Mouse (Mus musculus) left cerebral cortex, adult 9 months (tissue): ENCODE measurements around the gene Runx1.

Experiments used
- DNase-seq, 2 experiments: peaks; one replicate each; pipeline ENCODE4 v3.0.0; 2022; ENCODE audit warnings: low spot score in 2 of 2

Runx1 gene

DNA sequence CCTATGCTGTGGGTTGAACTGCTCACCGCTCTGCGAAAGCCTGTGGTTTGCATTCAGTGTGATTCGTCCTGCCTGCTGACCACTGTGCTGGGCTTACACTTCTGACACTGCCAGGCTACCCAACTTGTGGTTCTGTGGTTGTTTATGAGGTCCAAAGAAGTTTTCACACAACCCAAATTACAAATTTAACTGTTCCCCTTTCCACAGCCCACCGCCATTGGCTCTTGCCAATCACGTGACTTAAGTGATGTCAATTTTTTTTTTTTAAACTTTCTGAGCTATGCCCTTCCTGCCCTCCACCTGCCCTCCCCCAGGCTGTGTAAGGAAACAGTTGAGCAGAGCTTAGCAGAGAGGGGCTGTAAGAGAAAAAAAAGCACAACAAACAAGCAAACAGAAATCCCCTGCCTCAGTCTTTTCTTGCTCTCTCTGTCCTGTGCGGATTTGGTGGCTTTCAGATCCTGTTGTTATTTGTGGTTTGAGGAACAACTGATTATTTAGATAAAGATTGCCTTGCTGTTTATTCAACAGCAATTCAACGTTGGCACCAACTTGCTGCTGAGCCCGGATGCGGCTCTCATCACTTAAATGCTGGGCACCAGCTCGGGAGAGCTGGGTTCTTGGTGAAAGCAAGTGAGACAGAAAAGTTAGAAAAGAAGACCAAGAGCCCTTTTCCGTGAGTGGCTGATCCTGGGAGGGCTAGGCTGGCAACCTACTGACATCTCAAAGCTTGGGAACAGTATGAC lies at the start of gene Runx1:
Gene Runx1 (minus strand): TSS at position 242 of the 743 bp plus-strand sequence.
- peak; percentile 20 to 28 for DNase-seq

DNA sequence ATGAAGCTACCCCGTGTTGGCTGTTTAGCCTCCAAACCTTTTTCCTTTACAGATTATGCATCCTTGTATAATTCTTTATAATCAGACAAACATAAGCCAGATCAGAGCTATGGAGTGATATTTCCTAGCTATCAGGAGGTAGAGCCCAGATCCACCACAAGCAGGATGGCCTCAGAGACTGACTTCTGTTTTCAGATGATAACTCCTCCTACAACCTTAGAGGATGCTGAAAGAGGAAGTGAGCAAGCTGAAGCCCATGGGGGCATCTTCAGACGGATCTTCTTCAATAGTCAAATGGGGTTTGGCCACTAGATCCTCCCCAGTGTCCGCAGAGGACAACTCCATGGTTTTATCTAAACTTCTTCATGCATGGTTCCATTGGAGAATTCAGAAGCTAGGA lies 48.1 kb upstream of the Runx1 start:
- DNase-seq: no peak

DNA sequence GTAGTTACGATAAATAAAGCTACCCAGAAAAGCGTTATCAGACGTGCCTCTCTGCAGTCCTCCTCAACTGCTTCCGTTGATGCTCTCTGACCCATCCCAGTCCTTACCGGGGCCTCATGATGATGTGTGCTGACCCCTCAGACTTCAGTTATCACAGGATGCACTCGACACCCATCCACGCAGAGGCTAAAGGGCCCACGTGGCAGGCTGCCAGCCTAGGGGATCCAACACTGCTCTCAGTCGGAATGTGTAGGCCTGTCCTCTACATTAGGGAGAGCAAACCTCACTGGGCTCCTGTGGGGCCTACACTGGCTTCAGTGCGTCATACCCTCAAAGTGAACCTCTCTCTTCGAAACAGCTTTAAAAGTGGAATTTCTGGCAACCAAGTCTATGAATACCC lies 45.8 kb upstream of the Runx1 start:
- no peak for DNase-seq

DNA sequence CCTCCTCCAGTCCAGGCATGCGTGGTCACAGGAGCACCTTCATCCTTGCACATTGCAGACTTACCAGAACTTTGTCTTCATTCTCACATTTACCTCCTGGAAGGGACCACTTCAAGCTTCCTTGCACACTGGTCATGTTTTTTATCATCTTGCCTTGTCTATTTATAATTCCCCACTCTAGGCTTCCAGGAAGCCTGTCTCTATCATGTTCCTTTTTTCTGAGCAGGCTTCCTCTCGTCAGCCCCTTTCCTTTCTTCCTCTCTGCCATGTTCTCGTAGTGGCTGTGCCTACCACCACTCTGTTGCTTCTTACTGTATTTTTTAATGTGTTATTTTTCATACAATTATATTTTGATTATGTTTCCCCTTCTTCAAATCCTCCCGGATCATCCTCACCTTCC lies 42.6 kb upstream of the Runx1 start:
- DNase-seq: no peak

DNA sequence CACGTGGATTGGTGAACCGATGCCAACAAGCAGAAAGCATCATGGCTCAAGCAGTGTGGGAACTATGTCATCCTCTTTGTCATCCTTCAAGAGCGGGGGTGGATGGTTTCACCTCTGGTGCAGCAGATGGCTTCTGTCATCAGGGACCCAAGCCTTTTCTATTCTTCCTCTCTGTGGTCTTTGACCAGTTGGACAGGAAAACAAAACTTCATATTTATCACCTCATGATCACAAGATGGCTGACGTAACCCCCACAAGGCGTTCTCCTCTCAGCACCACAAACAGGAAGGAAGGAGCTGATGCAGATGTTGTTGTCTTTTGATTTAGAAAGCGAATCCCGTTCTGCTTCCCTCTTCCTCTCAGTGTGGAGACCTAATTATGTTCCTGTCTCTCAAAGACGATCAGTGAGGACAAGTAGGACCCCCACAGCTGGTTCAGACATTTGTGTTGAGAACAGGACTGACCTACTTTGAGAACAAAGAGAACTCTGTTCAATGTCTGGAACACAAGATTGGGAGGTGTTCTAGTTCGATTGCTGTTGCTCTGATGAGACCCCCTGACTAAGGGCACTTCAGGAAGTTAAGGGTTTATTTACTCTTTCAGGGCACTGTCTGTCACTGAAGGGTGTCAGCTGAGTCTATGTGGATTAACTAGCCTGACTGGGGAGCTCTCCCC lies 41.4 kb upstream of the Runx1 start:
- DNase-seq: peak in 1 of 2 experiments; percentile 20

DNA sequence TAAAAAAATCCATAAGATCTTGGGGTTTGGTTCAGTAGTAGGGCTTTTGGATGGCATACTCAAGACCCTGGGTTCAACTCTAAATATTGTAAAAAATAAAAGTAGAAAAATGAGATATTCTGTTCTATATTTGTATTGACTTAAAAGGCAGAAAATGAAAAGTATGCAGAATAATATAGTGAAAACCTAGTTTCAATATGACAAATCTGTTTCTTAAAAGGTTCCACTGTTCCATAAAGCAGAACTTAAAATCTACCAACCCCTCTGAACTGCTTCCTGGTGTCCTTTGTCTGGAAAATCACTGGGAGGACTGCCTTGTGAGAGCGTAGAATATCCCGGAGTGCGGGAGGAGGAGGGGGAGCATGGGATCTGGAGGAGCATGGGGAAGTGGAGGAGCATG lies 39.4 kb upstream of the Runx1 start:
- DNase-seq: no peak

DNA sequence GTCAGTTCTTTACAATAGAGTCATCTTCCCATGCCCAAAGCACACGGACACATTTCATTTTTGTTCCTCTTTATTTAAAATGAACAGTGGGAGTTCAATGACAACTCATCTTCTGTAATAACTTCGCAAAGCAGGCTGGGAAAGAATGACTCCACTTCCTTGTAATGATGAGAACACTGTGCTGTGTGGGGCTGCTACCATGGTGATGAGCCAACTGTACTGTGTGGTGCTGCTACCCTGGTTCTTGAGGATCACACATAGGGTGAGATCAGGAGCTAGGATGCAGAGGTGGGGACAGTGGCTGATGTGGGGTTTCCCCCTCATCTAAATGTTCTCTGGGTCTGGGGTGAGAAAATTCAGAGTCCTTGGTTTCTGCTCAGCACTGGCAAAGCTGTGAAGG lies 38.2 kb upstream of the Runx1 start:
- DNase-seq: no peak

DNA sequence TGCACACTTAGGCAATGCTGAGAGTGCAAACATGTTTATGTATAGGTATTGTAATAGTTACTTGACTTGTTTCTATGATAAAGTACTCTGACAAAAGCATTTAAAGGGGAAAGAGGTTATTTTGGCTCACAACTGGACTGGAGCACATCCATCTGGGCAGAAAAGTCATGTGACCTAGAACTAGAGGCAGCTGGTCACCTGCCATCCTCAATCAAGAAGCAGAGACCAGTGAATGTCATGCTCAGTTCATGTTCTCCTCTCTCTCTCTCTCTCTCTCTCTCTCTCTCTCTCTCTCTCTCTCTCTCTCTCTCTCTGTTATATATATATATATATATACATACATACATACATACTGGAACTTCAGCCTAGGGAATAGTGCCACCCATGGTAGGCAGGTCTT lies 37.2 kb upstream of the Runx1 start:
- DNase-seq: no peak

DNA sequence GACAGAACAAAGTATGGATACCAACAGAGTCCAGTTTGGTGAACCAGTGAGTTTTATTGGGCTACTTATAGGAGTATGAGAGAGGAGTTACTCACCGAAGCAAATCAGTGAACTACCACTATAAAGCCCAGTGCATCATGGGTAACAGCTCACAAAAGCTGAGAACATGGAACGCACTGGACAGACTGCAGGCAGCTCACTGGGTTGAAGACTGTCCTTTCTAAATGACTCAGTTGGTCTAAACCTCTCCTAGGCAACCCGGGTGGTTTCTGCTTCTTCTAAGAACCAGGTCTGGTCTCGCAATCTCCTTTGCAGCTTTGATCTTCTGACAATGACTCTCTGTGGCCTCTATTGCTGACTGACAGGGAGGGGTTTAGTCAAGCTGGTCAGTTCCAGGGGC lies 36.5 kb upstream of the Runx1 start:
- no peak for DNase-seq

DNA sequence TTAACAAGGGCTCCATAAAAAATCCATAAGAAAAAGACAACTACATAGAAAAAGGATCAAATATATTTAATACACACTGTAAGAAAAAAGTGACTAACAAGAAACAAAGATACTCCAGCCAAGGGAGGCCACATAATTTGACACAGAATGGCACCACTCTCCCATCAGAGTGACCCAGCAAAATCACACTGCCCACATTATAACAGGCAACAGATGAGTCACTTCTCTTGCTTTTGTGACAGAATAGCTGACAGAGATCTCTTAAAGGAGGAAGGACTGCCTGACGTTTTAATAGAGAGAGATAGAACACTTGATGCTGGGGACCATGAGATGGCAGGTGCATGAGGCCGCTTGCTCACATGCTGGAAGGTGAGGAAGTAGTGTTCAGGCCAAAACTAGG lies 35.6 kb upstream of the Runx1 start:
- no peak for DNase-seq

DNA sequence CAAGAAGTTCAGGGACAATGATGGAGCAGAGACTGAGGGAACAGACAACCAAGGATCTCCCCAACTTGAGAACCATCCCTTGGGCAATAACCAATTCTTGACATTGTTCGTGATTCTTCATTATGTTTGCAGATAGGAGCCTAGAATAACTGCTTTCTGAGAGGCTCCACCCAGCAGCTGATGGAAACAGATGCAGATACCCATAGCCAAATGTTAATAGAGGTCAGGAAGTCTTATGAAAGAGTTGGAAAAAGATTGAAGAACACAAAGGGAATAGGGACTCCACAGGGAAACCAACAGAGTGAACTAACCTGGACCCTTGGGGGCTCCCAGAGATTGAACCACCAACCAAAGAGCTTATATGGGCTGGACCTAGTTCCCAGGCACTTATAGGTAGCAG lies 34.7 kb upstream of the Runx1 start:
- DNase-seq: no peak

DNA sequence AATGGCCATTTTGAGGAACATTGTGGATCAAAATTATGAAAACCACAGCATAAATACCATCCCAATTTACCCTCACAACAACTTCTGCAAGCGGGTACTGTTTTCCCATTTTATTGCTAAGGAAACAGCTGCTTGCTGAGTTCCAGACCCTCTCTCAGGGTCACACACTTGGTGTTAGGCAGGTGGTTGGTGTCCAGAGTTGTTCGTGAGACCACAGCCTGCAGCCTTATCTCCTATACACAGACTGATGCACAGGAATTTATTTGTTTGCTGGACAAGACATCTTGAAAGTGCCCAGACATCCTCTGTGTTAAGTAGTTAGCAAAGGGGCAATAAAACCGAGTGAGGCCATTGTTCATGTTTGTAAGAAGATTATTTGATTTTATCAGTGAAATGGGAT lies 30.8 kb upstream of the Runx1 start:
- no peak for DNase-seq

DNA sequence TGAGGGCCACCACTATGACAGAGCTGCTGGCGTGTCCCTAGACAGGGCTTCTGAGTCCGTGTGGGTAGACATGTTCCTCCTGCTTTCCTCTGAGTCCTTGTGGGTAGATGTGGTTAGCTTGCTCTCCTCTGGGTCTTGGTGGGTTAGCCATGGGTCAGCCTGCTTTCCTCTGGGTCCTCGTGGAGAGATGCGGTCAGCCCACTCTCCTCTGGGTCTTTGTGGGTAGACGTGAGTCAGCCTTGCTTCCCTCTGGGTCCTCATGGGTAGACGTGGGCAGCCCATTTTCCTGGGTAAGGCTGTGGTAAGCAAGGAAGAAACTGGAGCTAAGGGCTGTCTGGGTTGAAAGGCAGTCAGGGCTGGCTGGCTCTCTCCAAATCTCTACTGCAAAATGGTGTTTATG lies 26.3 kb upstream of the Runx1 start:
- no peak for DNase-seq

DNA sequence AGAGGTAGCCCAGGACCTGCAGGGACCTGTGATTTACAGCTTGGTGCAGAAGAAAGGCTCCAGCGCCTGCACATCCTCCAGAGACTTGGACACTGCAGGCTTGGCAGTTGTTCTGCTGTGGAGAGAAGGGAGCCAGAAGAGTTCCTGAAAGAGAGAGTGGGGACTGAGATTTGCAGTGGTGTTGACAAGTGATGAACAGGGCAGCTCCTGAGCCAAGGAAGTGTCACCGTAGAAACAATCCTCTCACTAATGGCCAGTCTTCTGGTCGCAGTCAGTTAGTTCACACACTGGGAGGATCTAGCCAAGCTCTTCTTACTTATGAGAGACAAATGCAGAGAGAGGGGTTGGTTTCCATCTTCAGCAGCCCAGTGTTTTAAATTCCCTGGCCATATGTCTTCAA lies 24.5 kb upstream of the Runx1 start:
- no peak for DNase-seq

DNA sequence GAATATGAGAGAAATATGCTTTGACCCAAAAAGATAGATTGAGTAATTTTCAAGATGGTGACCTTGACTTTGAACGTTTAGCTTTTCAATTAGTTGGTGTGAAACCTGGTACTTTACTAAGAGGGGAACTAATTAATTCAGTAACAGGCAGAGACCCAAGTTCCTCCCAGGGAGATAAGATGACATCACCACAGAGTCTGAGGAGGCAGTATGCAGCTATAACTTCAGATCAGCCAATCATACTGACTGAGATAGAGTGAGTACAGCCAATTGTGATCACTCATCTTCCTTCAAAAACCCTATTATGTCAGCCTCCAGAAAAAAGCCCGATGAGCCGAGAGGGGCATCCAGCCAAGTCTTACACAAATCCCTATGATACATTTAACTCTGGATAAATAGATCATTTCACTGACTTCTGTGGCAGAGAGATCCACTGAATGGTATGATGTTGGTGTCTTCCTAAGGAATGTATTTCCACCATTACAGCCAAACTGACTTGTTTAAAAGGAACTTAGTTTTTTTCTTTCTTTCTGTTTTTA lies 21.9 kb upstream of the Runx1 start:
- no peak for DNase-seq

DNA sequence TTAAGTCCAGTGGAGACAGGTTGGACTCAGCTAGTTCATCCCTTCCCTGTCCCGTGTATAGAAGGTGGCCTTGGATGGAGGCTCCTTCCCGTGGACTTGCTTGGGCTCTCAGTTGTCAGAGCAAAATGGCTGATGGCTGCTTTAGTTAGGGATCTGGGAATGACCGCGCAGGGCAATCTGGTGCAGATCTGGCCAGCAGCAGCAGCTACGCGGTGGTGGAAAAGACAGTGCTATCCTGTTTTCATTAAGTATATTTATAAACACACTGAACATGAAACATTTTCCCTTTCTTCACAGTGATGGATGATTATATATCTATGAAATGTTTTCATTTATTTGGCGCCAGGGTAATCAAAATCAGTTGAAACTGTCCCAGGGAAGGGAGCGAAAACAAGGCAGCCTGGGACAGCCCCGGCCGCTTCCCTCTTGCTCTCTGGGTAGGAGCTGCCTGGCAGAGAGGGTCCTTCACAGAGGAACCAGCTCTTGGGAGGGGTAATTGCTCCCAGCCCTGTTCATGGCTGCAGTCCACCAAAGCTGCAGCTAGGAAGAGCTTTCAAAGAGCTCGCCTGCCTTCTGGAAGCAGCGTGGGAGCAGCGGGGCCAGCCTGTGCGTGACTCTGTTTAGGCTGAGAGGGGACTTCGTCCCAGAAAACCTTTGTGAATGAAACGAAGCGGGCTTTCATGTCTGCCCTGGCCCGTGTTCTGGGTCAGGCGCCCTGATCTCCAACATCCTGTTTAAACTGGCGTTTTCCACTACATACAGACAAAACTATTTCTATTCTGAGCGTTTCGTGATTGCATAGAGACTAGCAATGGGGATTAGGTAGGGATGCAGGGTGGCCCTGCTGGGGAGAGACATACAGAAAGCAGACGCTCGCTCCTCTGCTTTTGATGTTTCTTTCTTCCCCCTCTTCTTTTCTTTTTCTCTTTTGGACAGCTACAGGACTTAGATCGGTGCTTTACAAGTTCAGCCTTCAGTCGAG lies 19.6 kb upstream of the Runx1 start:
- DNase-seq: no peak

DNA sequence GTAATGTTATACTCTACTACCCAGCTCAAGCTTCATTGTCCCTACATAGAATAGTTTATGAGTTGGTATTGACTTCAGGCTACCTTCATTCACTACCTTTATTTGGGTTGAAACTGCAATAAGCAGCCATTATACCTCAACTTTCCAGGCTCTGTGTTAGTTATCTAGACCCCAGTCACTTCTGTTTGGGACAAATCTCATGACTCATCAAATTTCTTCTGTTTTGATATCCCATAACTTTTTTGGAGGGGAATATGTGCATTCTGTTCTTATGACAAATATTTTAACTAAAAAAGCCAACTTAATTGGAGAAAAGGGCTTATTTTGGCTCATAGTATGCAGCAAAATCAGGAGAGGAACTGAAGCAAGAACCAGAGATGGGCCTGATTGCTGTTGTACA lies 12.8 kb upstream of the Runx1 start:
- DNase-seq: no peak

DNA sequence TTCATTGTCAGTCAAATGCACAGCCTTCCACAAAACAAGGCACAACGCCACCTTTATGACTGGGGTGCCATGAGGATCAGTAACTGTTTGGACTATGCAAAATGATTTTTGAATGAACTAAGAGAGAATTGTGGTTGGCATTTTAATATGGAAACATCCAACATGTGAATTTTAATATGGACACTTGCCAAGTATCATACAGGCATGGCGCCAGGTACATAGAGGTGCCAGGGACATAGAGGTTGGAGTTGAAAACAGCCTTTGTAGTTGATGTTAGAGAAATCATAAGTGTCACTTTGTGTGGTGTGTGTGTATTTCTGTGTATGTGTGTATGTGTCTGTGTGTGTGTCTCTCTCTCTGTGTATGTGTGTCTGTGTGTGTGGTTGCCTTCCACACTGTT lies 5.4 kb upstream of the Runx1 start:
- no peak for DNase-seq

DNA sequence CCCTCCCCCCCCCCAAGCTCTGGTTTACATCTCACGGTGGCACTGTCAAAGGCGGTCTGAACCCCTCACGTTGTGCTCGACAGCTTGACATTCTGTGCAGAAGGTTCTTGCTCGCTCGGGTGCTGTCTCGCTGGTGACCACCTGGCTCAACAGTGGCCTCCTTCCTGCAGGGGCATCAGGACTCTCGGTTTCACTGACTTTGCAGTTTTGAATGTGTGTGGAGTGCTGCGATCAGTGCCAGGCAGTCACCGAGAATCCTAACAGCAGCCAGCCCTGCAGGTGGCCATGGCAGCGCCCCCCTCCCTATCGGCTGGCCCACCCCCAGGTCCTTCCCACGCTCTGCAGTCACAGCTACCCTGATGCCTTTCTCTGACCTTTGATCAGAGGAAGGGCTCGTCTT lies 4.5 kb upstream of the Runx1 start:
- DNase-seq: no peak

DNA sequence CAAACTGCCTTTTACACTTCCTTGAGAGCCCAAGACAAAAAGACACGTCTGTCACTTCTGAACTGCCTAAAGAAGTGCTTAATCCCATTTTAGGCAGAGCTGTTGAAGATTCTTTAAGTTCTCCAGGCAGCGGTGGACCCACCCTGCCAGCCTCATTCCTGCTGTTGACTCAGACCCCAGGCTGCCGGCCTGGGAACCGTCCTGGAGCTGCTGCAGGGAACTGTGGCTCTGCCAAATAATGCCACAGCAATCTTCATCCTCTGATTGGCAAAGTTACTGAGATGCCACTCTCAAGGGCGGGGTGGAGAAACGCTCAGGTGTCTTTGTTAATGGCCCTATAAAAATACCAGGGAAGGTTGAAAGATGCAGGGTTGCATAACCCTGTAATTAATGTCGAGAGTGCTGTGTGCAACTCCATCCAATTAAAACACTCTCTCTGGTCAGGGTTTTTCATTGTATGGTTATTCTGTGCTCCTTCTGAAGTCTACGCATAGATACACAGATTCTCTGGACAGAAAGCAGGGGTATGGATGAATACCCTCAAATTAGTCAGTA lies 2.4 kb upstream of the Runx1 start:
- no peak for DNase-seq

DNA sequence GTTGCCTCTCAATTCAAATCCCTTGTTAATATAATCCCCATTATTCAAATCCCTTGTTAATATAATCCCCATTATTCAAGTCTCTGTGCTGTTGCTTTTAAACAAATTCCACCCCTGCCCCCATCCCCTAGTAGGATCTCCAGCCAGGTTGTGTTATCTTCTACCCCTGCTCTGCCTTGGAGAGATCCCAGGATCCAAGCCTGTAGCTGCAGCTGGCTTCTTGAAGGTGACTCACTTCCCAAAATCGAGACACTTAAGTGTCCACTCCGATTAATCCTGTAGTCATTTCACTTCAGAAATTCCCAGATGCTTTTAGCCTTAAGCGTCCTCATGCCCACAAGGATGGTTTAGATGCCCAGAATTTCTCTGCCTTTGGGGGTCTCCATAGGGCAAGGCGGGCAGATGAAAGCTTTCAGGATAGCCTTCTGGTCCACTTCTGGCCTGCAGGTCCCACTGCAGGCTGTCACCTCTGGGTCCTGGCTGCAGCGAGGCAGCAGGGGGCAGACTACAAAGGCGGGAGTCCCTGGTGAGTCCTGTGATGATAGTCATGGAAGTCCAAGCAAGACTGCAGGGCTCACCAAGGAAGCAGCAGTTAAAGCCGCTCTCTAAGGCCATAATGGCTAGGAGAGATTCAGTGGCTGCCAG lies 1.8 kb upstream of the Runx1 start:
- DNase-seq: no peak
